Mouse (Mus musculus) ovary, postnatal 36 days (tissue): ENCODE measurements around the gene Serpina1b.
"Not testable (repeated sequence)": the region's sequence is repeated elsewhere in the genome, so short reads cannot be mapped to it uniquely, and the experiment has no call there.

ENCODE experiments used
- DNase-seq: peaks from one replicate; pipeline ENCODE4 v3.0.0; 2022; ENCODE audit warnings: low spot score, mixed read lengths

Gene Serpina1b

DNA sequence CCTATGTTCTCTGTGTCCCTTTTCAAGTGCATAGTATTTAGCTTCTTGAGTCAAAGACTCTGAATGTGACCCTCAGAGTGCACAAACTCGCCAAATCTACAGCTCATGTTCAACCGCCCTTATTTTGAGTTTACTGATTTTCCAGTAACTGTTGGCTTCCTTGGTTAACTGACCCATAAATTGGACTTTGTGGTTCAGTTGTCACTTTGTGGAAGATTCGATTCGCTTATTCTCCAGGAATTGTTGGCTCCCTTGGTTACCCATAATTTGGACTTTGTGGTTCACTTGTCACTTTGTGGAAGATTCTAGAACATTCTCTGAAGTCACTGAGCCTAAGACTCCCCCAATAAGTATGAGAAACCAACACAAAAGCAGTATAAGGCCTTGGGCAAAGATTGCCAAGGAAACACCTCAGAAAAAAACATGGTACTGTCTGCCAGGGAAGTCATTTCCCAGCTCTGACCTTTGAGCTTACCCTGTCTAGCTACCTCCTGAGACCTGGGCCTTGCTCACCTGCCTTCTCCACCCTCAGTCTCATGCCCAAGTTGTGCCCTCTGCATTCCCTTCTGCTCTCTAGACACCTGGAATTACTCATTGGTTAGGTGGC, 129.9 kb downstream of the Serpina1b start:
- DNase-seq, result no peak

DNA sequence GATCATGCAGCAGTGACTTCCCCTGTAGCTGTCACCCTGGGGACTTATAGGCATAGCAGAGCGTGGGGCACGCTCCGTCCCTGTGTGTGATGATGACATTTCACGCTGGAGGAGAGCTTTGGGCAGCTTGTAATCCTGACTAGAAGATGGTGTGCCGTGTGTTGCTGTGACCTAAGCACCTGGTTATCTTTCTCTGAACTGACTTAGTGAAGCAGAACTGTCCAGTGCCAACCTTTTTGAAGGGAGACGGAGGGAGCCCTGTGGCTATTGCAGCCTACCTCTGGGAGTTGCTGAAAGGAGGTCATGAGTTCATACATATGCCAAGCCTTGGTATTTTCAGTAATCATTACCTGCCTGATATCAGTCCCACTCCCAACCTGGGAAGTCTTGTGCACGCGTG, 134.7 kb downstream of the Serpina1b start, which contains the start of gene Serpina1f:
Gene Serpina1f, minus strand, starts transcription at position 101 of the 400 bp plus-strand sequence.
- no peak for DNase-seq

DNA sequence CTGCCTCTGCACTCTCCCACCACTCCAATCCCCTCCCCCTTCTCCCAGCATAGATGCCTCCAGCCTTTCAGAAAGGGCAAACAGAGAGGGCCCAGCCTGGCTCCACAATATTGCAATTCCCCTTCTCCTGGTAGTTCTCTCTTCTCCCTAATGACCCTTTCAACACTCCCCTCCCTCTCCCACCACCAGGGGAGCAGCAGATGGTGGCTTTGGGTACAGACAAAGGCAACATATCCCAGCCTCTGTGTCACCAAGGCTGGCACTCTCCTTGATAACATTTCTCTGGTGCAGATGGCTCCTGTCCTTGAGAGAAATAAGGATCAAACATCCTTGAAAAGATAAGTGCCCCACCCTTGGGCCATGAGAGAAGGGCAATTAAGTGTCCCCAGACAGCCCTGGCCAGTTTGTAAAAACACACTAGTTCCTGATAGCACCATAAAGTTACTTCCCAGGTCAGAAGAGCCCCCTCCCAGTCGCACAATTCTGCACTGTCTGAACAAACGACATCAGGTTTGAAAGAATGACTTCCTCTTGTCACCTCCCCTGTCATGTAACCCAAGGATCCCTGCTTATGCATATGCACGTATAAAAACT, 141.9 kb downstream of the Serpina1b start:
- peak; percentile 30 for DNase-seq

DNA sequence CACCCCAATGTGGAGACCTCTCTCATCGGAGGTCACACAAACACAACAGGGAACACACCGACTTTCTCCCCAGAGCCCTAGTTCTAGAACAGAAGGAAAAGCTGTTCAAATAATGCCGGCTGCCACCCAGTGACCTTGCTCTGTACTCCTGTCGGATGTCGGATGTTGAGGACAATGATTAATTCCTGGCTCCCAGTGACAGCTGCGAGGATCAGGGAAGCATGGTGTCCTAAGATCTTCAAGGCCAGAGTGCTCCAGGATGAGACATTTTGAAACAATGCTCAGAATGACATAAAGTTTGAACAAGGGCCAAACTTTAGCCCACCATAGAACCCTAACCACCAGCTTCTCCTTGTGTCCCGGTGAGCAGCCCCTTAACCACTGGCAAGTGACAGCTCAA, 143.2 kb downstream of the Serpina1b start:
- DNase-seq, result no peak

DNA sequence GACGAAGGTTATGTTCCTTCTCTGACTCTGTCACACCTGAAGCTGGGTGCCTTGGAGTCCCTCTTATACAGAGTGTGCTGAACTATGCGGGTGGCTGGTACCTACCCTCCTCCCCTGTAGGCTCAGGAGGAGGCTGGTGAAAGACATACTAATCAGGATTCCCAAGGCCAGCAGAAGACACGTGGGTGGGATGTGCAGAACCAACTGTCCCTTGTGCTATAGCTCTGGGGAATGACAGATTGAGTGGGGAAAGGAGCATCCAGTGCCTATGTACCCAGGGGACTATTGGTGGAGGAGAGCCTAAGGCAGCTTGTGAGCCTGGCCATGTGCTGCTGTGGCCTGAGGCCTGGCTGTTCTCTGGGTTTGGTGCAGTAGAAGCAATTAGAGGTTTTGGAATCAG, 144.1 kb downstream of the Serpina1b start:
- no peak for DNase-seq

DNA sequence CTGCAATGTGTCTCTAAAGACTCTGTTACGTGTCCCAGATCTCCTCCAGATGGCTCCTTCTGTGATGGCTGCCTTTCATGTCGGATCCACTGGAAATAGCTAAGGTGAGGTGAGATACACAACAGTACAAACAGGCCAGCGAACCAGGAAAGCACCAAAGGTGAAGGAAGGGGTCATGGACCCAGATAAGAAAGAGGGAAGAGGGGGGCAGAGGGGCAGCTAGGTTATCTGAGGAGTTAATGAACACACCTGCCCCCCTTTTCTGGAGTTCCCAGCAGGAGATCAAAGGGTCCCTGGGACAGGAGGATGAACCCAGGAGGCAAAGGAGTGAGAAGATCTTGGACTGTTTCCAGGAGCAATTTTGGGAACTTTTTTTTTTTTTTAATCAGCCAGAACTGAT, 144.8 kb downstream of the Serpina1b start:
- no peak for DNase-seq

DNA sequence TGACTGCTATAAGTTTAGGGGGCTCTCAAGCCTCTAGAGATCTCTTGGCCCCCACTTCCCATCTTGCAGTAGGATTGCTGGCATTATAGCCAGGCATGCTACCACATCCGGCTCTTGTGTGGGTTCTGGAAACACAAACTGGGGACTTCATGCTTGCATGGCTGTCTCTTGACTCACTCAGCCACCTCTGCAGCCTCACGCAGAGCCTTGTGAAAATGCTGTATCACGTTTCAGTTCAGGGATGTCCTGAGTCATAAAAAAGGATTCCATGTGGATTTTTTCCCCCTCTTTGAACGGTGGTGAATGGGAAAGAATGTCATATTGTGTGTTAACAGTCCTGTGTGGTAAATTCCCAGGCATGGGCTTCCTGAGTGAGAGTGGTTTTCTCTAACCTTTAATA, 146.4 kb downstream of the Serpina1b start:
- no peak for DNase-seq

DNA sequence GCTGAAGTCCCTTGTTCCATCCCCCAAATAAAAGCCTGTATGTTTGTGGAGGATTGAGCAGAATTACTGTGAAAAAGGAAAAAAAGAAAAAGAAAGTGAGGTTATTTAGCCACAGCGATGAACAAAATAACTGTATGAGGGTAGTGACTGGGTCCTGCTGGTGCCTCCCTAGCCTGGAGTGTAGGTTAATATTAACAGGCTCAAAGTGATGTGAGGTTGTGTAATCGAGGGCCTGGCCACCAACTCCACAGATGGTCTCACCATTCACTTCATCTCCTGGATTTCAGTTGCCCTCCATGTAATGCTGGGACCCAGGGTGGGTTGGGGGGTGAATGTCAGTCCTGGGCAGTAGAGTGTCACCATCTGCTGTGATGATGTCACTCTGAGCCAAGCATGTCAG, 148.4 kb downstream of the Serpina1b start:
- DNase-seq, result no peak

DNA sequence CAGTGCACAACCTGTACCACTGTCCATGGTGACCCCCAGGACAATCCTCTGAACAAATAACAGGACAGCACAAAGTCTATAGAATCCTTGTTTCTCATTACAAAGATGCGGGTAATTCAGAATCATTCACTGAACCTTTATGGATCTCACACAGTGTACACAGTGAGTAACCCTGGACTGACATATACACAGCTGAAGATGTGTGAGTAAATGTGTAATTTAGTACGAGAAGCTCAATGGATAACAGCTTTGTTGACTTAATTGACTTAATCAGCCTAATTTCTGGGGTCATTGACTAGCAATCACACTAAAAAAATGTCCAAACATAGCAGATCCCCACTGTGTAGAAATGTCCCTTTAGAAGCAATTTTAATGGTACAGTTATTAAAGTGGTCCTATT, 149.0 kb downstream of the Serpina1b start:
- DNase-seq, result no peak

DNA sequence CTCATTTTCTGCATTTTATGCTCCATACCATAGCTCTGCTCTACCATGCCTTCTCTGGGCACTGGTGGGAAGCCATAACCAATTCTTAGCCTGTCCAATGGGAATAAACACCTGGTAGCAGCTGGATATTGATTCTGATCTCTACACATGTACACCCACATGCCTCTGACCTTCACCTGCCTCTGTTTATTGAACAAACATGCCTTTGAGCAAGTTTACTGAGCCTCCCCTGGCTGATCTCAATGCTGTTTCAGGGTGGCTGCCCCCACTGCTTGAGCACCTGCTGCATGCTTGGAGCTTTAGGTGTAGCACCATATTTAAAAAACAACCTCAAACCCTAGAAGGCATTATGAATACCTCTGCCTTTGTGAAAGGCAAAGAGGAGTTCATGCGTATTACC, 150.3 kb downstream of the Serpina1b start:
- not testable (repeated sequence) for DNase-seq
